Mouse (Mus musculus) layer of hippocampus, adult 18-20 months (tissue): ENCODE results near the gene Maml2. TPM values are rescaled to one million over a fixed set of nuclear protein-coding genes. Genes with fewer than 3 reads are reported as not detected.
A peak's percentile ranks its signal among the peaks of the same experiment; 100 is the strongest.

Experiments
- DNase-seq, 2 experiments: peaks; one replicate each; pipeline ENCODE4 v3.0.0; 2022; ENCODE audit warnings: low spot score in 2 of 2
- total RNA-seq, 2 experiments: library from RNA; stranded (reverse); gene quantifications; 2 replicates each; pipeline ENCODE4 v1.2.3; 2021

The Maml2 gene
- total RNA-seq, 2 experiments from 2014 or later = 22.1 to 23.9 TPM

GRCm38 (mm10) chr9:13661768-13662623, 364.2 kb downstream of the Maml2 start:
- DNase-seq = no peak

DNA sequence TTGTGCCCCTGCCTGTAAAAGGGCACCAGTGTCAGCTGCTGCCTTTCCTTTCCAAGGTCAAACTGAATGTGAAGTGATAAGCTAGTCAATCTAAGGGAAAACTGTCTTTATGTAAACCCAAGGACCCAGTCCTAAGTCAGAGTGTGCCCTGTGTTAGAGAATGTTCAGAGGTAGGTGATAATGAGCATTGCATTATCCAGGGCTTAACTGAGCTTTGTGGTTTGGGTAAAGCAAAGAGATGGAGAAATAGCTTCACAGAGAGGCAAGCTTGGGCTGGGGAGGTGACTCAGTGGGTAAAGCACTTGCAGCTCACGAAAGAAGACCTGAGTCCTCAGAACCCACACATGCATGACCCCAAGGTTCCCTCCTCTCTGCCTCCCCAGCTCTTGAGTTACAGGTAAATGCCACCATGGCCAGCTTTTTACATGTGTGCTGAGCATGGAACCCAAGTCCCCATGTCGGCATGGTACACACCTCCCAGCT, 367.8 kb downstream of the Maml2 start:
- no peak for DNase-seq

GRCm38 (mm10) chr9:13667955-13668354, 370.2 kb downstream of the Maml2 start:
- DNase-seq = no peak

- no peak for DNase-seq
These were observed 371.0 kb downstream of the Maml2 start for GRCm38 (mm10) chr9:13668742-13669141.

- DNase-seq = peak in 1 of 2 experiments; percentile 55
These were observed 373.5 kb downstream of the Maml2 start for GRCm38 (mm10) chr9:13671125-13671769.

- no peak for DNase-seq
These were observed 375.5 kb downstream of the Maml2 start for GRCm38 (mm10) chr9:13673304-13673703.

DNA sequence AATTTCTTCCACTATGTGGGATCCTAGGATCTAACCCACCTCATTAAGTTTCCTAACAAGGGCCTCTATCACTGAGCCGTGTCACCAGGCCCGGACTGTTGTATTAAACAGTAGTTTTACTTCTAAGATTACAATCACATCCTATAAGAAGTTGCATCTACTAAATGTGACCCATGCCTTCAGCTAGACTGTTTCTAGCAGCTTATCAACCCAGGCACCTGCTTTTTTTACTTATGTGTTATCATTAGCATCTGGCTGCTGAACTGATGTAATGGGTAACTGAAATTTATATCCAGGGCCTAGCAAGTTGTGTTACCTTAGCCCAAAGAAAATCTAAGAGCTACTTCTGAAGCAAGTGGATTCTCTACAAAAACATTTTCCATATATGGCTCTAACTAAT, 380.3 kb downstream of the Maml2 start:
- DNase-seq = no peak

GRCm38 (mm10) chr9:13679696-13680095, 381.9 kb downstream of the Maml2 start:
- DNase-seq = no peak

DNA sequence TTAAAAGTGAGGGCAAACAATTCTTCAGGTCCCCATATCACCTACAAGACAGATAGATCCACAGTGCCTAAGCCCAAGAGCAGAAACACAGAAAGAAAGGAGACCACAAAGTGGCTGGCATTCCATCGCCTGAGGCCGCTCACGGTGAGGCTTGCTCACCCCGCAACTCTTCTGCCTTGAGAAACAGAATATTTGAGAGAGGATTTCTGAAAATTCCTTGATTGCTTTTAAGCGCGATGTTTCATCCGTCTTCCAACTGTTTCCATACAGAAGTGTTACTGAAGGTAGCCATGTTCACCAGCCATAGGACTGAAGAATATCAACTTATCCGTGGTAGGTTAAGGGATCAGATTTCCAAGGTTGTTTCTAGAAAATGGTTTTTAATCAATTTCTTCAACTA, 383.4 kb downstream of the Maml2 start:
- DNase-seq = no peak

DNA sequence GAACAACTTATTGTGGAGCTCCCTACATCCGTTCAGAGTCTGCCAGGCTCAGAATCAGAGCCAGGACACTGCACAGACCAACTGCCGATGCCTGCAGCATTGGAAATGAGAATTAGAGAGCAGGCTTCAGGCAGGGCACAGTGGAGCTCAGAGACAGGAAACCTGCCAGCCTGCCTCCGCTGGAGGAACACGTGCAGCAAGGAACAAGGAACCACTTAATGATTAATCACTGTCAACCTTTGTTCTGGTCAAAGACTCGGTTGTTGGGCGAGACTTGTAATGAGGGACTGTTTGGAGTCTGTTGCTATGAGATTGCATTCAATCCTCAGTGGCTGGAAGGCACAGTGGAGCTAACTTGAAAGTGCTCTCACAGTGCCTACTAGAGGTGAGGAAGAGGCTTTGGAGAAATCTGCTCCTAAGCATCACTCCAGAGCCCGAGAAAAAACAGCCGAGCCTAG, 383.9 kb downstream of the Maml2 start:
- peak; percentile 58 to 82 for DNase-seq

DNA sequence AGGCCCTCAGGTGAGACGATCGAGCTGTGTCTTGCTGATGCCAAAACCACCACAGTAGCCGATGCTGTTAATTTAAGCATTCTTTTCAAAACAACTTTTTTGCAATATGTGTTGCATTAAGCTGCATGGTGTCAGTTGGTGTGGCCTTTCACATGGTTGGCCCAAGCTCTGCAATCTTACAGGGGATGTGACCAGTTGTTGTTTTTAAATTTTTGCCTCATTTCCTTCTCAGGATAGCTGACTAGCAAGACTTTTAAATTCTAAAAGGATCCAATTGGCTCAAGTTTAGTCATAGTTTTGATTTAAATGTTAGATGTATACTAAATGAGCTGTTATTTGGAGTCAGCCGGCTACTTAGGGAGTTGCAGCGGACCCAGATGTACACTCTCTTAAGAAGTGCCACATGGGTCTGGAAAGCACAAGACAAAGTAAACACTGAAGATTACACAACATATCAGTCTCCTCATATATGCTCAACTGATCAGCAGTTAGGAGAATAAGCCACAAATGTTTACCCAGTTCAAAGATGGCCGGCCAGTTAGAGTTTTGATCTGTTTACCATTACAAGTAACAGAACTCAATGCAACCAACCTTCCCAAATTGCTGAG, 386.7 kb downstream of the Maml2 start:
- no peak for DNase-seq

DNA sequence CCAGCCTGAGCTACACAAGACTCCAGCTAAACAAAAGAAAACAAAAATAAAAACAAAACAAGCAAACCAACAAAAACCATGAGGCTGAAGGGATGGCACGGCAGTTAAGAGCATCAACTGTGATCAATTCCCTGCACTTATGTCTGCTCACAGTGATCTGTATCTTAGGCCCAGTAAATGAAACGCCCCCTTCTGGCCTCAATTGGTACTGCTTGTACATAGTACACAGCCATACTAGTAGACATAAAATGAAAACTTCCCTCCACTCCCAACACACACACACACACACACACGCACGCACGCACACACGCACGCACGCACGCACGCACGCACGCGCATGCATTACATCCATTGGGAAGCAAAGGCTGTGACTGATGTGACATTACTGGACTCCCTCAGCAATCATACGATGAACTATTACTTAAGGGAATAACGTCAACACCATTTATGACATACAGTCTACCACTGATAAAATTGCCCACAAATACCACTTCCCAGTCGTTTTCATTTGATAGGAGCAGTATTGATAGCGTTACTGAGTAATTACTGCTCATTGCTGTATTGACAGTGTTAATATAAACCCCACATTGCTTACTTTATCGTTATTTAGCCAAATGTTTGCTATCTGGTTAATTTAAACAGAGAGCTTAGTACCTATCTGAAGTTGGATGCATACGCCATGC, 389.4 kb downstream of the Maml2 start:
- no peak for DNase-seq

- no peak for DNase-seq
These were observed 391.2 kb downstream of the Maml2 start for GRCm38 (mm10) chr9:13688997-13689396.

- DNase-seq = no peak
These were observed 392.6 kb downstream of the Maml2 start for GRCm38 (mm10) chr9:13690321-13690720.

- peak in 1 of 2 experiments; percentile 48 for DNase-seq
These were observed 396.0 kb downstream of the Maml2 start for GRCm38 (mm10) chr9:13693693-13694284.

DNA sequence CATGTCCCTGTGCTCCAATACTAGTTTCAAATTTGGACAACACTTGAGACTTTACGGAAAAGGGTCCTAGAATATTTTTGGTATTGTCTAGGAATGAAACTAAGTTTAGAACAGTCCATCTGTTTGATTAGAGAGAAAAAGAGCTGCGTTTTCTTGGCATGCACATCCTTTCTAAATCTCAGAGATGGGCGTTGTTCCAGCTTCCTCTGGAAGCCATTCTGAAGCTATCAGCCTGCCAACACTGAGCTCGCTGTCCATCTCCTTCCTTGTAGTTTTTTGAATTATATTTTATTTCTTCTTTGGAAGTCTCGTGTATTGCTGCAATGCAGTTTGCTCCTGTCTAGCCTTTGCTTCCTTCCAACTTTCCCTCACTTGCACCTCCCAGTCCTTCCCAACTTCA, 396.5 kb downstream of the Maml2 start:
- DNase-seq = peak; percentile 25 to 71

GRCm38 (mm10) chr9:13697041-13697811, 399.5 kb downstream of the Maml2 start:
- peak in 1 of 2 experiments; percentile 11 for DNase-seq

GRCm38 (mm10) chr9:13697869-13698268, 400.1 kb downstream of the Maml2 start:
- no peak for DNase-seq

DNA sequence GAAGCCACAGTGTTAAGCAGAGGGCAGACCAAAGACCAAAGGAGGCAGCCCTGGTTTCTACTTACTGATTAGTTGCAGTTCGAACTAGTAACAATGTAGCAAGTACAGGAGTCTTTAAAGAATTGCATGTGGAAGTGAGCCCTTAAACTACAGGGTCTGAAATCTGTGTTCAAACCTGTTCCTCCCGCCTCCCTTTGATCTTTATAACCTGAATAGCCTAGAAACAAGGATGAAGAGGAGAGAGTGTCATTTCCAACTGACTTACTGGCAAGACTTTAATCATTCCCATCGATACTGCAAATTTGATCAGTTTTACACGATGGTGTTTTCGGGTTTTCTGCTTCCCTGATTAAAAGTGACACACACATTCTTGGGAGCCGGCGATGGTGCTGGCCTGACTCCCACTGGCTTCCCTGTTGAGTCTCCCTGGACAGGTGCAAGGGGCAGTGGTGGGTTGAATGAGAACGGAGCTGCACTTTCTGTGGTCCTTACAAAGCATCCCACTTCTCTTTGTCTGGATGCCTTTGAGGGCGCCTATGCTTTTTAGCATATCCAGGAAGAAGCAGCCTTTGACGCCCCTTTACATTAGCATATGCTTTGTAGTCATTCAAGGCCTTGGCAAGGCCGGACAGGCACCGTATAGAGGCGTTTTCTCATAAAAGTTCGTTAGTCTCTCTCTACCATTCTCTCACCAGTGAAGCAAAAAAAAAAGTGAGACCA, 401.5 kb downstream of the Maml2 start:
- DNase-seq = no peak

GRCm38 (mm10) chr9:13699781-13700116, 402.0 kb downstream of the Maml2 start:
- no peak for DNase-seq
